Mouse (Mus musculus): ENCODE data around the gene Cyp3a13. TPM values are rescaled to one million over a fixed set of nuclear protein-coding genes. Genes with fewer than 3 reads are reported as not detected.
"Not testable (repeated sequence)": the region's sequence is repeated elsewhere in the genome, so short reads cannot be mapped to it uniquely, and the experiment has no call there.

The Cyp3a13 gene
- total and polyA plus RNA-seq, 3 experiments, result not detected

GRCm38 (mm10) chr5:137864008-137864407 lies 57.4 kb downstream of the Cyp3a13 start:
- H3K79me2 ChIP-seq (ENCODE audit: control insufficient read depth, insufficient read depth, low read length, poor library complexity); H3K27ac ChIP-seq (ENCODE audit: control insufficient read depth, low read depth, low read length); H3K4me3 ChIP-seq (ENCODE audit: control insufficient read depth in 1 of 2, insufficient read depth in 1 of 2, low read depth in 2 of 2, low read length in 2 of 2); H3K9ac ChIP-seq (ENCODE audit: control insufficient read depth, low read depth, low read length, poor library complexity, severe bottlenecking); H3K27me3 ChIP-seq (ENCODE audit: control insufficient read depth in 1 of 2, insufficient read depth in 2 of 2, low read length in 2 of 2); DNase-seq (ENCODE audit: low read depth, low spot score); H3K36me3 ChIP-seq (ENCODE audit: control insufficient read depth in 1 of 2, insufficient read depth in 2 of 2, low read length in 2 of 2); H3K9me3 ChIP-seq (replicated peaks; ENCODE audit: insufficient read depth, low read length); H3K4me1 ChIP-seq (ENCODE audit: control insufficient read depth in 1 of 2, insufficient read depth in 2 of 2, low read length in 2 of 2): not testable (repeated sequence)

DNA sequence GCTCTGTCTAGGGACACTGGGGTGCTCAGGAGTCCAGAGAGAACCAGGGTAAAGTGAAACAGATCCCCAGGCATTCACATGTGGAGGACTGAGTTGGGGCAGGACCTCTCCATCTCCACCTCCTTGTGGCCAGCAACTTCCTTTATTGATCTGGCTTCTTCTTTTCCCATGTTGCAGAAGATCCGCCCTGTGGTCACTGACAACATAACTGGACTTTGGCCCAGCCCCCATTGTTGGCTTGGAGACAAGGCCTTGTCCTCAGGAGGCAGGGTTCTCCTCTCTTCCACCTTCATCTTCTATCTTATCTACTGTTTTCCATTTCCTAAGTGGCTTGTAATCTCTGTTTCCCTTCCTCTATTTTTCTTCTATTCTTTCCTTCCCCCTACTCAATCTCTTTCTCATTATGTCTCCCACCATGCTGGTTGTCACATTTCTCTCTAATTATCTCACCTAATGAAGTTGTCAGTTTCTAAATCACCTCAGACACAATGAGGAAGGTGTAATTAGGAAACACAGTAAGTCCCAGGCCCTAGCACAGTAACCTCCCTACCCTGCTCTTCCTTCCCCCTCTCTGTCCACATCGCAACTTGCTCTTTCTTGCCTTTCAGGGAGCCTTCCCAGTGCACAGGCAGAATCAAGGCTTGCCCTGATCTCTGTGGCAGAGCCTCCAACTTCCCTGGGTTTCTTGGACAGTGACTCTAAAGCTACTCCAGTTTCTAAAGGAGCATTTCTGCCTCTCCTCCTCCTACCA lies 63.3 kb downstream of the Cyp3a13 start, which contains the start of gene Pilrb1:
TSS of gene Pilrb1 (minus strand) at position 147 of the 751 bp plus-strand sequence.
- not testable (repeated sequence) for H3K27me3 ChIP-seq (ENCODE audit: control insufficient read depth in 1 of 2, insufficient read depth in 2 of 2, low read length in 2 of 2); H3K4me3 ChIP-seq (ENCODE audit: control insufficient read depth in 1 of 2, insufficient read depth in 1 of 2, low read depth in 2 of 2, low read length in 2 of 2); H3K9ac ChIP-seq (ENCODE audit: control insufficient read depth, low read depth, low read length, poor library complexity, severe bottlenecking); H3K9me3 ChIP-seq (replicated peaks; ENCODE audit: insufficient read depth, low read length); H3K79me2 ChIP-seq (ENCODE audit: control insufficient read depth, insufficient read depth, low read length, poor library complexity); H3K36me3 ChIP-seq (ENCODE audit: control insufficient read depth in 1 of 2, insufficient read depth in 2 of 2, low read length in 2 of 2)
- peak; percentile 48 for DNase-seq (ENCODE audit: low read depth, low spot score)
- Histone ChIP-seq H3K4me1 (ENCODE audit: control insufficient read depth in 1 of 2, insufficient read depth in 2 of 2, low read length in 2 of 2) (peaks cover 4 to 20% of the 10 kb centered on the region in 2 experiments; a peak in 3 of 4 replicates), H3K27ac (ENCODE audit: control insufficient read depth, low read depth, low read length) (peak within 1 kb of the TSS; percentile 75)
- TF ChIP-seq EP300 (IDR thresholded peaks at IDR 0.05; ENCODE audit: low read depth in 1 of 2, low read length in 2 of 2), result peak; percentile 51 to 58; a peak in 2 of 4 replicates
- TF ChIP-seq GATA1 (IDR thresholded peaks at IDR 0.05; ENCODE audit: low read depth, low read length), result peak; percentile 24; the same call in 1 of the 2 replicates

- Histone ChIP-seq H3K27ac (ENCODE audit: control insufficient read depth, low read depth, low read length) (peak overlapping the region; percentile 3; the same call in 1 of the 2 replicates), H3K4me1 (ENCODE audit: control insufficient read depth in 1 of 2, insufficient read depth in 2 of 2, low read length in 2 of 2) (peaks cover 4 to 20% of the 10 kb centered on the region in 2 experiments; a peak in 3 of 4 replicates)
- not testable (repeated sequence) for H3K79me2 ChIP-seq (ENCODE audit: control insufficient read depth, insufficient read depth, low read length, poor library complexity); H3K9ac ChIP-seq (ENCODE audit: control insufficient read depth, low read depth, low read length, poor library complexity, severe bottlenecking); H3K27me3 ChIP-seq (ENCODE audit: control insufficient read depth in 1 of 2, insufficient read depth in 2 of 2, low read length in 2 of 2); H3K9me3 ChIP-seq (replicated peaks; ENCODE audit: insufficient read depth, low read length); H3K4me3 ChIP-seq (ENCODE audit: control insufficient read depth in 1 of 2, insufficient read depth in 1 of 2, low read depth in 2 of 2, low read length in 2 of 2); H3K36me3 ChIP-seq (ENCODE audit: control insufficient read depth in 1 of 2, insufficient read depth in 2 of 2, low read length in 2 of 2)
- DNase-seq (ENCODE audit: low read depth, low spot score), result peak; percentile 37
- 0 out of 4 replicates have a peak, but pooled peaks of 1 of the 2 experiments have one; percentile 3 for TF ChIP-seq EP300 (IDR thresholded peaks at IDR 0.05; ENCODE audit: low read depth in 1 of 2, low read length in 2 of 2)
These were observed 64.5 kb downstream of the Cyp3a13 start for GRCm38 (mm10) chr5:137856870-137857269.

GRCm38 (mm10) chr5:137854907-137855306 lies 66.5 kb downstream of the Cyp3a13 start:
- H3K9ac ChIP-seq (ENCODE audit: control insufficient read depth, low read depth, low read length, poor library complexity, severe bottlenecking); H3K9me3 ChIP-seq (replicated peaks; ENCODE audit: insufficient read depth, low read length); H3K36me3 ChIP-seq (ENCODE audit: control insufficient read depth in 1 of 2, insufficient read depth in 2 of 2, low read length in 2 of 2); H3K27ac ChIP-seq (ENCODE audit: control insufficient read depth, low read depth, low read length); H3K79me2 ChIP-seq (ENCODE audit: control insufficient read depth, insufficient read depth, low read length, poor library complexity); H3K27me3 ChIP-seq (ENCODE audit: control insufficient read depth in 1 of 2, insufficient read depth in 2 of 2, low read length in 2 of 2); DNase-seq (ENCODE audit: low read depth, low spot score); H3K4me3 ChIP-seq (ENCODE audit: control insufficient read depth in 1 of 2, insufficient read depth in 1 of 2, low read depth in 2 of 2, low read length in 2 of 2): not testable (repeated sequence)
- H3K4me1 ChIP-seq (ENCODE audit: control insufficient read depth in 1 of 2, insufficient read depth in 2 of 2, low read length in 2 of 2), result peaks cover 4 to 20% of the 10 kb centered on the region in 2 experiments; a peak in 3 of 4 replicates

DNA sequence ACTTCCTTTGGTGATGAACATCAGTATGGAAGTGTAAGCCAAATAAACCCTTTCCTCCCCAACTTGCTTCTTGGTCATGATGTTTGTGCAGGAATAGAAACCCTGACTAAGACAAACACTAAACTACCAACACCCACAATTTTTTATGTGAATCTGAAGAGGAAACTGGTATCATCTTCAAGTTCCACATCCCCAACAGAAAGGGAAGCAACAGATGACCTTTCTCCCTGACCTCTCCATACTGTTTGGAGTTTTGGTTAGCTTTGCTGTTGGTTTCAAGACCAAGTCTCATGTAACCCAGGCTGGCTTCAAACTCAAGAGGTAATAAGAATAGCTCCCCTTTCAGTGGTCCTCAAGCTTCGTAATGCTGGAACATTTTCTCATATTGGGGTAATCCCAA lies 71.1 kb downstream of the Cyp3a13 start:
- not testable (repeated sequence) for H3K27ac ChIP-seq (ENCODE audit: control insufficient read depth, low read depth, low read length); H3K4me3 ChIP-seq (ENCODE audit: control insufficient read depth in 1 of 2, insufficient read depth in 1 of 2, low read depth in 2 of 2, low read length in 2 of 2); H3K79me2 ChIP-seq (ENCODE audit: control insufficient read depth, insufficient read depth, low read length, poor library complexity); H3K36me3 ChIP-seq (ENCODE audit: control insufficient read depth in 1 of 2, insufficient read depth in 2 of 2, low read length in 2 of 2); DNase-seq (ENCODE audit: low read depth, low spot score); H3K4me1 ChIP-seq (ENCODE audit: control insufficient read depth in 1 of 2, insufficient read depth in 2 of 2, low read length in 2 of 2); H3K9ac ChIP-seq (ENCODE audit: control insufficient read depth, low read depth, low read length, poor library complexity, severe bottlenecking); H3K27me3 ChIP-seq (ENCODE audit: control insufficient read depth in 1 of 2, insufficient read depth in 2 of 2, low read length in 2 of 2); H3K9me3 ChIP-seq (replicated peaks; ENCODE audit: insufficient read depth, low read length)

All from MEL (cell line).